Mouse (Mus musculus): ENCODE measurements around the gene Zfp341.

DNA sequence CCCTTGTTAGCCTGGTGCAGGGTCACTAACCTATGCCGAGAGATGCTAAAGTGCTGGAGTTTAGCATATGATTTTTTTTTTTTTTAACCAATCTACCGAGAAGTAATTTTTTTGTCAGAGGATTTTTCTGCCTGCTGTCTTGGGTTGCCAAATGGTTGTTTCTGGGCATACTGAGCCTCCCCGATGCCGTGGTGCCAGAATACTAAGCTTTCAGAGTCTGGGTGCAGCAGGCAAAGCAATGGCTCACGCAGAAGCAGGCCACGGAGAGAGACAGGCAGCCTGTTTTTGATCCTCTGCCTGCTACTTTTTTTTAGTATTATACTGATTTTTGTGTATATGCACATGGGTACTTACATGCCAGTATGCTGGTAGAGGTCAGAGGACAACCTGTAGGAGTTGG is 67.8 kb downstream of the Zfp341 start:
- TF ChIP-seq POLR2A (IDR thresholded peaks at IDR 0.05; ENCODE audit: low read depth, low read length) (no peak), CTCF (IDR thresholded peaks at IDR 0.05; ENCODE audit: extremely low read depth, insufficient read depth, insufficient read length, insufficient replicate concordance) (no peak)
